Mouse (Mus musculus) T-helper 2 cell (primary cell): Measurements from ENCODE around the gene 3110082J24Rik.

Experiments used
- in situ Hi-C: fragments of 300-600 bp; cut with MboI, MseI; formaldehyde crosslinking; loops from one replicate; pipeline ENCODE4 v1.15.1; 2025; ENCODE audit warnings: high pct_unique_total_duplicates

Gene 3110082J24Rik

GRCm38 (mm10) chr5:30105668-30106300, at the start of gene 3110082J24Rik:
Gene 3110082J24Rik, minus strand, starts transcription at chr5:30106086.
- in situ Hi-C loops, result no loop called here

DNA sequence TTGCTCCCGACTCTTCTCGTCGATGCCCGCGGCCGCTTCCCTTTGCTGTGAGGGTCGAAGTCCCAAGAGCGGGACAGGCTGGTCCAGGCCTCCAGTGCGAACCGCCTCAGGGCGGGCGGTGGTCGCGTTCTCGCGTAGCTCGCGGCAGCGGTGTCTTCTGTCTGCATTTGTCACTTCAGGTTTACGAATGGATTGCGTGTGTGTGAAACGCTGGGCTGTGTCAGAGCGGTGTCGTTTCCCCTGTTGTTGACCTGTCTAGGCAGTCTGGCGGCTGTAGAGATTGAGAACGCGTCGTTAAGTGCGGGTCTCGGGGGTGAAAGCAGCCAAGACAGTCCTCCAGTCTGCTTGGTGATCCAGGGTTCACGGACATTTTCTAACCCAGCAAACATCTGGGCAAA, 49.5 kb upstream of the 3110082J24Rik start:
- in situ Hi-C loops, result no loop called here

DNA sequence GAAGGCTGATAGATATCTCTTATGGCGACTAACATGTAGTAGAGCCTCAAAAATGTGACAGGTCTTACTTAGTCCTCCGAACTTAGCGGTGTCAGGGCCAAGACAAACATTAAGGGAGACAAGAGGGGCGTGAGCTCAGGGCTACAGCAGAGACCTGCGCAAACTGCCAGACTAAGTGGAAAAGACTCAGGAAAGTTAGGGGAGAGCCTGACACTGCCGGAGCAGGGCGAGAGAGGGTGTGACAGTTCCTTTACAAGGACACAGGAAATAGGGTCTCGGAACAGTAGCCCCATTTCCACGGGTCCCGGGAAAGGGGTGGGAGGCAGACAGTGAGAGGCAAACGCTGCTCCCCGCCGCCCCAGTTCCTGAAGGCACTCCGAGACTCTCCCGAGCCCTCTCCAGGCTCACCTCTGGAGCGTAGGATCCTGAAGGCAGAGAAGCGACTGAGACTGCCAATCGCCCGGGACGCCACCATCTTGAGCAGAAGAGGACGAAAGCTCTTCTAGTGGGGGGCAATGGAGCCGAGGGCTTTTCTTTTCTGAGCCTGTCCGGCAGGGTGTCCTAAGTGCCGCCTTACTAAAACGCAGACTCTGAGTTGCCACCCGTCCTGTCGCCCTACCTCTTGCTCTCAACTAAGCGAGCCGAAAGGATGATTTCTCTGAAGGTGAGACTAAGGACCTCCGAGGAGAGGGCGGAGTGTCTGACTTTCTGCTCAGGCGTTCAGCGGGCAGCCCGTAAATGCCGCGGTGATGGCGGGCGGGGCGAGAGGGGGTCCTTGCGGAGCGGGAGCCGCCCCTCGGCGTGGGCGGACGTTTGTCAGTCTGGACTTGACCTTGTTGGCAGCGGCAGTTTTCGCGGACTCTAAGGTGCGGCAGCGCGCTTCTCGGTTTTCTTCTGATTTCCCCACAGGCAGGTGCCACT, 48.8 kb upstream of the 3110082J24Rik start, which contains the start of the genes Hadha and Hadhb:
Gene Hadha, minus strand, starts transcription at position 689 of the 921 bp plus-strand sequence.
Gene Hadhb, plus strand, starts transcription at position 775 of the 921 bp plus-strand sequence.
- in situ Hi-C loops, result loop anchor here (5.0 kb wide), 1 partner anchor 88 kb away; no protein-coding TSS in a partner anchor

GRCm38 (mm10) chr5:30154013-30154412, 48.1 kb upstream of the 3110082J24Rik start:
- in situ Hi-C loops, result loop anchor here (5.0 kb wide), 1 partner anchor 88 kb away; no protein-coding TSS in a partner anchor

GRCm38 (mm10) chr5:30153222-30153621, 47.3 kb upstream of the 3110082J24Rik start:
- in situ Hi-C loops, result loop anchor here (5.0 kb wide), 1 partner anchor 89 kb away; no protein-coding TSS in a partner anchor

DNA sequence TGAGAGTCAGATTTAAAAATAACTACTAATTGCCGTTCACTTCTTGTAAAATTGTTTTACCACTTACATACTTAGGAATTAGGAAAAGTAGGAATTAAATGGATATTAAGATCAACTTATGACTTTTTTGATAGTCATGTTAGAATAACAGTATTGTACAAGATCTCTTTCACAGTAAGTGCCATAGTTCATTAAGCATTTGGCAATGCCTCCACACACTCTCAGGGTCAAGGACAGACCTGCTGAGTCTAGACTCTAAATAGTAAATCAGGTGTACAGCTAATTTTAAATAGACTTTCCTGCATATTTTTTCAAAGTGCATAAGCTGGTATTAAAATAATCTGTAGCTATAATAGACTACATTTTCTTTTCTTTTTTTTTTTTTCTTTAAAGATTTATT, 46.5 kb upstream of the 3110082J24Rik start:
- in situ Hi-C loops, result loop anchor here (5.0 kb wide), 1 partner anchor 90 kb away; no protein-coding TSS in a partner anchor

DNA sequence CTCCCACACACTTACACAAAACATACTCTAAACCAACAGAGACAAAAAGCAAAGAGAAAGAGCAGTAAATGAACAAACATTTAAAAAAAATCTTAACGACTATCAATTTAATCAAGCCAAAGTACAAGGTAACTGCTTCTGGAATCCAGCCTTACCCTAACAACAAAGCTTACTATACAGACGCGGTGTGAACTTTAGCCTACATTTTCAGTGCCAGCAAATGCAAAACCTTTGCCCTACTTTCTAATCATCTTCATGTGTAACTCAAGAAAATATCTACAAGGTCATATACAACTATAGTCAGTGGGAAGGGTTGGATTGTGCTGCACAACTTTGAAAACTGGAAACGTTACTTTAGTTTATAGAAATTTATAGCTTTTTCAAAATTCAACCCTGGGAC, 46.1 kb upstream of the 3110082J24Rik start:
- in situ Hi-C loops, result loop anchor here (5.0 kb wide), 1 partner anchor 90 kb away; no protein-coding TSS in a partner anchor

DNA sequence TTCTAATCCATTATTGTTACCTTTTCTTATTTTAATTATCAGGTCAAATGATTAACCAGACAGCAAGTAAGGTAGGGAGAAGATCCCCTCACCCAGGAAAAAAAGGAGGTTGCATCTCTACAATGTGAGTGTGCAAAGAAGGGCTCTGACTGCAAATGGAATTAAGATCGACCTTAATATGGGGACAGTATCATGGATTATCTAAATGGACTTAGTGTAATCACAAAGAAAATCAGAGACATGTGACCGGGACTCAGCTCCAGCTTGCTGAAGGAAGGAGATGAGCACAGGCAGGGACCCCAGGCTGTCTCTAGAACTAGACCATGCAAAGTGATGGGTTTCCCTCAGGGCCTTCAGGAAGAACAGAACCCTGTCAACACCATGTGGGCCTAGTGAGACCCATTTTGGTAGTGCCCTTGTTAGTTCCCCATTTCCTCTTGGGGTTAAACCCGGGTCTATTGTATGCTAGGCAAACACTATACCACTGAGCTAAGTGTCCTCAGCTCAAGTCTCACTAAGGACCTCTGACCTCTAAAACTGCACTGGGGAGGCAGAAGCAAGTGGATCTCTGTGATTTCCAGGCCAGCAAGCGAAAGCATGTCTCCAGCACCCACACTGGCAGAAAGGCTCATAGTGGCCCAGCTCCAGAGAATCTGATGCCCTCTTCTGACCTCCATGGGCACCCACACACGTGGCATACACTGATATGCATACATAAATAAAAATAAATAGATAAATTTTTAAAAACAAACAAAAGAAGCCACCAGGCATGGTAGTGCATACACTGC, 42.4 kb upstream of the 3110082J24Rik start:
- in situ Hi-C loops, result no loop called here

DNA sequence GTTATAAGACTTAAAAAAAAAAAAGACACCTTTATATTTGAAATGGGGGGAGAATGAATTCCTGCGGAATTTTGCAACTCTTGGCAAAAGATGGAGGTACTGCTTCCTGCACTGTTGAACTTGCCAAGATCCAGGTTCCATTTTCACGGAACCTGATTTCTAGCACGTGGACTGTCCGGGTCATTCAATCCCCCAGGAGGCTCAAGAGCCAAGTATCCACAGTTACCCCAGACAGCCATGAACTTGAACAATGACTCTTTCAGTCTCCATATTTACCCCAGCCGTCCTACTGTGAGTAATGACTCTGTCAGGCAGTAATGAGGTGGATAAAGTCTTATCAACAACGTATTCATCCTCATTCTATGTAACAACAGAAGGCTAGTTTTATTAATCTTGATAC, 40.6 kb upstream of the 3110082J24Rik start:
- in situ Hi-C loops, result no loop called here

GRCm38 (mm10) chr5:30138193-30138592, 32.3 kb upstream of the 3110082J24Rik start:
- in situ Hi-C loops, result no loop called here

GRCm38 (mm10) chr5:30137271-30137670, 31.4 kb upstream of the 3110082J24Rik start:
- in situ Hi-C loops, result no loop called here

DNA sequence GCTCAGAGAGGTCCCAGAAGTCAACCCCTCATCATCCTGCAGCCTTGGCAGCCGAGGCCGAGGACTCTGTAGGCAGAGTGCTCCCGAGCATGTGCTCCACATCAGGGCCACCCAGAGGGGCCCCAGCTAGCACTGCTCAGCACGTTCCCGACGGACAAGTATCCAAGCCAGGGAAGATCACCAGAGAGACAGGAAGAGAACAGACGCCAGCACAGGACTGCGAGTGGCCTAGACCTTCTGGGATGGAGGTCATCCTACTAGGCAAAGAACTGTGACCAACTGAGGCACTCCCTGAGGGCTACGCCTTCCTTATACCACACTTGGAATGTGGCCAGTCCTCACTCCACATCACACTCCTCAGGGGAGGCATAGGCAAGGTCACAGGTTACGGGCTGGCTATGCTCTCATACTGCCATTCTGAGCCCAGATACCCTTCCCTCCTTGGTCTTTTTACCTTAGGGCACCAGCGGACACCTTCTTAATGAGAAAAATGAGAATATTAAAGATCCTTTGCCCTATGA, 29.9 kb upstream of the 3110082J24Rik start:
- in situ Hi-C loops, result no loop called here

DNA sequence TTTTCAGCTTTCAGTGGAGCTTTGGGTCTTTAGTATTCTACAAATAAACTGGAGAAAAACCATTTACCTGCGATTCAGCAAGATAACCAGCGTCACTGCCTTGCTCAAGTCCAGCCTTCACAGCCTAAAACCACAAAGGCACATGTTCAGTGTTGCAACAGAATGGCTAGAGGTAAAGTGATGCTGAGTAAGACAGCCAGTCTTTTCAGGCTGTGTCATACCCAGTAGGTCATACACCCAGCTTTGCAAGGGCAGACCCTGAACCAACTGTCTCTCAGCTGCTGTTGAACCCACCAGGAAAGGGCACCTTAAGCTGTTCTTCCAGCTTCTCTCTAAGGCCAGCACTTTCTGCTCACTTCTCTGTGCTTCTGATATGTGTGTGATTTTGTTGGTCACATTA, 26.3 kb upstream of the 3110082J24Rik start:
- in situ Hi-C loops, result no loop called here

- in situ Hi-C loops, result no loop called here
These were observed 25.4 kb upstream of the 3110082J24Rik start for GRCm38 (mm10) chr5:30131246-30131645.

- in situ Hi-C loops, result no loop called here
These were observed 22.8 kb upstream of the 3110082J24Rik start for GRCm38 (mm10) chr5:30128680-30129079.

DNA sequence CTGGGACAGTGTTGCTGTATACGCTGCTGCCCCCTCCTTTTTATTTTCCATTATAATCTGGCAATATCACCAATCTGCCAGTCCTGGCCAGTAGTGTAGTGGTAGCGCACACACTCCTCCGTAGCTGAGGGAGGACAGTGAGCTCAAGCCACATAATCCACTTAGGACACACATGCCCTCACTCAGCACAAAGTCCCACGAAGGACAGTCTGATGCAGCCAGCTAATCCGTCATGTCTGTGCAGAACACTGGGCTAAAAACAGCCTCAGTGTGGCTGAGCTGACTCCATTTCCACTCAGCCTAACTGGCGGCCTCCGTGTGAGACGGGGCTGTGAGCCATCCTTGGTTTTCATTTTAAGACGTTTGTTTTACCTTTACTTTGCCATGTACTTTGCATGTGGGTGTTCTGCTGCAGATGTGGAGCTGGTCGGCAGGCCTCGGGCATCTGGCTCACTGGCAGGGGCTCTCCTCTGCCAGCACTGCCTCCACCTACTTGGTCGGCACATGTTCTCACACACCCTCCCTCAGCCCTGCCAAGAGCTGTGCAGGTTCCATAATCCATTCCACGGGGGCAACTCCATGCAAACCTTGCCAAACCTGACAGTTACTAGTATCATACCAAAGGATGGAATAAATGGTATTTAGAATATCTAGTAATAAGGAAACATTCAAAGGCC, 22.2 kb upstream of the 3110082J24Rik start:
- in situ Hi-C loops, result no loop called here

DNA sequence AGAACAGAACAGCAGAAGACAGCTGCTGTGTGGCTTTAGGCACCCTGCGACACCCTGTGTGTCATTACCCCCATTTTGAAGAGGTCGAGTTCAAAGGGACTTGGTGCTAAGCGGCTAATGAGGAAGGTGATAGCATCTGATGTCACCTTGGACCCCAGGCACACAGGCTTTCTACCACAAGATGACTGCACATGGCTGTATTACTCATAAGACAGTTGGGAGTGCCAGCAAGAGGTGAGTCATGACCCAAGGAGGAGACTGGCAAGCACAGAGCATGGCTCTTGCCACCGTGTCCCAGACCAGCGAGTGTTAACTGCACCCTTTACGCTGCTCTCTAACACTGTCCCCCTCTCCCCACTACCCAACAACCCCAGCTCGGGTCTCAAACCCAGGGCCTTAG, 20.9 kb upstream of the 3110082J24Rik start:
- in situ Hi-C loops, result no loop called here

- in situ Hi-C loops, result no loop called here
These were observed 19.7 kb upstream of the 3110082J24Rik start for GRCm38 (mm10) chr5:30125587-30125986.

- in situ Hi-C loops, result no loop called here
These were observed 16.6 kb upstream of the 3110082J24Rik start for GRCm38 (mm10) chr5:30122481-30122880.

- in situ Hi-C loops, result no loop called here
These were observed 14.2 kb upstream of the 3110082J24Rik start for GRCm38 (mm10) chr5:30120106-30120505.

- in situ Hi-C loops, result no loop called here
These were observed 13.3 kb upstream of the 3110082J24Rik start for GRCm38 (mm10) chr5:30119163-30119562.
